Mouse (Mus musculus): Measurements from ENCODE around the gene Sdc1.

GRCm38 (mm10) chr12:8798486-8799020, 27.4 kb downstream of the Sdc1 start:
- TF ChIP-seq CTCF (conservative IDR thresholded peaks at IDR 0.05; ENCODE audit: low read length) (no peak), NANOG (IDR thresholded peaks at IDR 0.05; ENCODE audit: borderline replicate concordance, low read length) (no peak), POU5F1 (IDR thresholded peaks at IDR 0.05; ENCODE audit: borderline replicate concordance, low read length) (no peak)
